Mouse (Mus musculus) testis, adult 2 months (tissue): ENCODE measurements at regions not wholly inside any gene's neighbourhood (a gene's known extent, or its start where the extent isn't known, plus 50 kb on each side); places are given as distances from the start of the nearest gene placed in this dataset.

Experiments used
- CTCF ChIP-seq: fragments of 200-500 bp; IDR thresholded peaks from 2 replicates; pipeline ENCODE4 v1.5.1; 2012; ENCODE audit warnings: low read depth, mild to moderate bottlenecking, inconsistent platforms, low read length, moderate library complexity; ENCODE audit not compliant: control insufficient read depth, insufficient read depth, insufficient replicate concordance
- POLR2A ChIP-seq: fragments of 200-500 bp; IDR thresholded peaks from 2 replicates; pipeline ENCODE4 v1.6.1; 2012; ENCODE audit warnings: low read depth, mild to moderate bottlenecking, inconsistent platforms, low read length, moderate library complexity; ENCODE audit not compliant: control insufficient read depth

DNA sequence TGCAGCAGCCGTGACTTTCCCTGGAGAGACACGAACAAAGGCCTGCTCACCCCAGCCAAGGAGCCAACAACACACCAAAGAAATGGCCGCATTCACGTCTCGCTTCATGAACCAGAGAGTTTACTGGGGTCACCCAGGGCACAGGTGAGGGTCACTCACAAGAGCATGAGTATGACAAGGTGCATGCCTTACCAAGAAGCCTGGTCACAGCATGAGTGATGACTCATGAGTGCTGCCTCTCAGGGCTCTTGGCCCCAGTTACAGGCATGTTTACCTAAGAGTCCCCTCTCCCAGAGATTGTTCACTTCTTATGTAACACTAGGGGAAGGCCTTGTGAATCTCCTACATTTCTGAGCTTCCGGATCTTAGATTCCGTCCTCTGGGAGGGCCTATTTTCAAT is 236.6 kb upstream of the Zfp64 start:
- no peak for TF ChIP-seq CTCF
- no peak for TF ChIP-seq POLR2A
